Mouse (Mus musculus): ENCODE measurements at regions not wholly inside any gene's neighbourhood (a gene's known extent, or its start where the extent isn't known, plus 50 kb on each side); places are given as distances from the start of the nearest gene placed in this dataset.

DNA sequence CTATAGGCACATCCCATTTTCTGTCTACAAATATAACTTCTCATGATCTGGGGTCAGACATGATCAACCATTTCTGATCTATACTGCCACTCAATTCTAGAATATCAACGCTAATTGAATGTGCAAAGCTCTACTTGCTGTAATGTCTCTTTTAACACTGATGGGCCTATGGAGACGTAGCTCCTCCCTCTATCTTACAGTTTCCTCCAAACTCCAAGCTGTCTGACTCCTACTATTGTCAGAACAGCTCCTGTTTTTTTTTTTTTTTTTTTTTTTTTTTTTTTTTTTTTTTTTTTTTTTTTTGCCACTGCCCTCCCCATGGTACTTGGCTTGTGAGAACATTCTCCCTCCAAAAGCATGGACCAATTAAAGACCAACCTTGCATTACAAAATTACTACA is 165.2 kb downstream of the Pah start:
- Histone ChIP-seq H3K4me1 (replicated peaks) (no peaks in the 10 kb centered on the region), H3K9ac (no peak overlapping the region), H3K4me3 (no peak overlapping the region), H3K27ac (no peak overlapping the region), H3K36me3 (no peaks in the 10 kb centered on the region), H3K9me3 (replicated peaks) (no peaks in the 10 kb centered on the region), H3K4me2 (no peak overlapping the region), H3K27me3 (no peaks in the 10 kb centered on the region)
- ATAC-seq (replicated peaks; ENCODE audit: insufficient number of reproducible peaks, insufficient read depth, low FRiP score, low read depth) = no peak
- 79% methylated on average over 2 of the region's 2 CpGs for WGBS

DNA sequence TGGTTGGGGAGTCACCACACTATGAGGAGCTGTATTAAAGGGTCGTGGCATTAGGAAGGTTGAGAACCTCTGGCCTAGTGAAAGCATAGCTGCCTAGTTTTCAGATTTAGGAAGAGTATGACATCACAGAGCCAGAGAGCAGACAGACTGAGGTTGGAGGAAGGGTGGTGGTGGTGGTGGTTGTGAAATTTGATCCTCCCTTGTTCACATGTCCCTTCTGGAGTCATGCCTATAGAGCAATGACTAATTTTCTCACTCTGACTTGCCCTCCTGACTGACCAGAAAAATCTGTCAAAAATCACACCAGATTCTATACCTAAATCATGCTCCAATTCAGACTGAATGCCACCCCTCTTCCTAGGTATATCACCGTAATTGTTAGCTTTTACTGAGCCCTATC is 166.2 kb downstream of the Pah start:
- Histone ChIP-seq H3K36me3 (no peaks in the 10 kb centered on the region), H3K27me3 (no peaks in the 10 kb centered on the region), H3K27ac (no peak overlapping the region), H3K4me2 (no peak overlapping the region), H3K4me1 (replicated peaks) (no peaks in the 10 kb centered on the region), H3K9me3 (replicated peaks) (no peaks in the 10 kb centered on the region), H3K9ac (no peak overlapping the region), H3K4me3 (no peak overlapping the region)
- 68% methylated on average over 2 of the region's 2 CpGs for WGBS
- no peak for ATAC-seq (replicated peaks; ENCODE audit: insufficient number of reproducible peaks, insufficient read depth, low FRiP score, low read depth)

DNA sequence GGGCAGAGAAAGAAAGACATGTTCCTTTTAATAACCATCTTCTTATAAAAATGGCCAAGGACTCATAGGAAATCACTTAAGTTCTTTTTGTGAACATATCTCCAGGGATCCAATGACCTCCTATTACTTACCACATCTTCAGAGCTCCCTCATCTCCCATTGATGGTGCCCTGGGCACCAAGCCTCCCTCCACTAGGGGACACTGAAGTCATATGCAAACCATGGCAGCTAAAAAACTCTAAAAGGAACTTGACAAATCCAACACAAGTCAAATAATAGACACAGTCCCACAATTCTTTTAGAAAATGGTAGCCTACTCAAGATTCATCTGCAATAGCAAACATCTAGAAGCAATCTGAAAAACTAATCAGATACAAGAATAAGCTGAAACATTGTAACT is 167.2 kb upstream of the Igf1 start:
- no peak for ATAC-seq (replicated peaks; ENCODE audit: insufficient number of reproducible peaks, insufficient read depth, low FRiP score, low read depth)
- no peak overlapping the region for H3K27ac ChIP-seq
- no peaks in the 10 kb centered on the region for H3K36me3 ChIP-seq
- H3K27me3 ChIP-seq = no peaks in the 10 kb centered on the region
- H3K9me3 ChIP-seq (replicated peaks) = no peaks in the 10 kb centered on the region
- no peaks in the 10 kb centered on the region for H3K4me1 ChIP-seq (replicated peaks)
- H3K4me3 ChIP-seq = no peak overlapping the region
- no peak overlapping the region for H3K4me2 ChIP-seq
- H3K9ac ChIP-seq = no peak overlapping the region

DNA sequence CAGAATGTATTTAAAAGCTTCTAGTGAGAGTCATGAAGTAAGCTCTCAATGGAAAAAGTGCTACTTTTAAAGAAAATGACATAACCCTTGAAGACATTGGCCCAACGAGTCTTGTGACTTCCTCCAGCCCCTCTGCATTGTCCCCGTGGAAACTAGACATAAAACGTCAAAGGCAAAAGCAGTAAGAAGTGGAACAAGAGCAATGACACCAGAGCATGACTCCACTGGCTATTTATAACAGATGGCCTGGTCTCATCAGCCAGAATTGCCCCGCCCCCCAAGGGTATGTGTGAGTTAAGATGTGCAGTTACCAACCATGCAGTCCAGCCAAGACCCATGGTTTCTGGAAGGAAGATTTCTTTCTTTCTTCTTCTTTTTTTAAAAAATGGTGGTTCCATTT is 161.6 kb upstream of the Igf1 start:
- WGBS = 44% methylated on average over 4 of the region's 4 CpGs
- Histone ChIP-seq H3K27ac (no peak overlapping the region), H3K9ac (no peak overlapping the region), H3K4me1 (replicated peaks) (no peaks in the 10 kb centered on the region), H3K9me3 (replicated peaks) (no peaks in the 10 kb centered on the region), H3K4me3 (no peak overlapping the region), H3K27me3 (no peaks in the 10 kb centered on the region), H3K4me2 (no peak overlapping the region), H3K36me3 (no peaks in the 10 kb centered on the region)
- ATAC-seq (replicated peaks; ENCODE audit: insufficient number of reproducible peaks, insufficient read depth, low FRiP score, low read depth) = 0 out of 2 replicates have a peak, but pooled peaks have one; percentile 50

DNA sequence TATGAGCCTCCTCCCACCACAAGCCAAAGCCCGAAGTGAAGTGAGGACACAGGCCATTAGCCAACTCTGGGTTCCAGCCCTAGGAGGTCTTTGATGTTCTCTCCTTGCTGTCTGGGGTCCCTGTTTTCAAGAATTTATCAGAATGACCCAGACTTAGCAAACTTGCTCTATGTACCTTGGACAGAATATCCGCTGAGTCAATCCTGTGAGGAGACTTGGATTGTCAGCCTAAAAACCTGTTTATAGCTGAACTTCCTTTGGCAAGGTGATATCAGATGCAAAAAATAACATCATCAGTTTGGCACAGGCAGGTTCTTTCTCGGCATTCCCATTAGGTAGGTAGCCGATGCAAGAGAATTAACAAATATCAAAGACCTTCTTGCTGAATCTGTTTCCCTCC is 146.9 kb upstream of the Igf1 start:
- Histone ChIP-seq H3K4me2 (no peak overlapping the region), H3K9me3 (replicated peaks) (no peaks in the 10 kb centered on the region), H3K9ac (no peak overlapping the region), H3K4me3 (no peak overlapping the region), H3K4me1 (replicated peaks) (peaks cover 18% of the 10 kb centered on the region), H3K27me3 (no peaks in the 10 kb centered on the region), H3K36me3 (no peaks in the 10 kb centered on the region), H3K27ac (peak overlapping the region; percentile 29)
- no peak for ATAC-seq (replicated peaks; ENCODE audit: insufficient number of reproducible peaks, insufficient read depth, low FRiP score, low read depth)
- WGBS = 50% methylated on average over 4 of the region's 4 CpGs

DNA sequence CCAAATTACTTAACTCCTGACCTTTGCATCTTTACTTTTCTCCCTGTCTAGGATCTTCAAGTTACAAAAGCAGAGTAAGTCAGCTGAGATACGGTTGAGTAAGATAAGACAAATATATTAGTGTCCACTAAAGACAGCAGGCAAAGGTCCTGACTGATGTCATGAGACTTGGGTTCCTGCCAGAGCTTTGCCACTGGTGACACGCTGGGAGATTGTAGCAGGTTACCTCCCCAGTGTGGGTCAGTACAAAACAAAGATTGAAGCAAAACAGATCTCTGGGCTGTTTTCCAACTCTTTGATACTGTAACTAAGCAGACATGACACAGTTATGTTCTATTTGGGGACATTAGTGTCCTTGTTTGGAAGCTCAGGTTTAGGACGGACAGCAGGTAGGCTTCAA is 146.3 kb upstream of the Igf1 start:
- Histone ChIP-seq H3K9ac (no peak overlapping the region), H3K4me1 (replicated peaks) (peaks cover 18% of the 10 kb centered on the region), H3K4me2 (no peak overlapping the region), H3K9me3 (replicated peaks) (no peaks in the 10 kb centered on the region), H3K27ac (peak overlapping the region; percentile 29), H3K27me3 (no peaks in the 10 kb centered on the region), H3K36me3 (no peaks in the 10 kb centered on the region), H3K4me3 (no peak overlapping the region)
- ATAC-seq (replicated peaks; ENCODE audit: insufficient number of reproducible peaks, insufficient read depth, low FRiP score, low read depth) = peak; percentile 70
- WGBS = 17% methylated on average over 3 of the region's 3 CpGs

DNA sequence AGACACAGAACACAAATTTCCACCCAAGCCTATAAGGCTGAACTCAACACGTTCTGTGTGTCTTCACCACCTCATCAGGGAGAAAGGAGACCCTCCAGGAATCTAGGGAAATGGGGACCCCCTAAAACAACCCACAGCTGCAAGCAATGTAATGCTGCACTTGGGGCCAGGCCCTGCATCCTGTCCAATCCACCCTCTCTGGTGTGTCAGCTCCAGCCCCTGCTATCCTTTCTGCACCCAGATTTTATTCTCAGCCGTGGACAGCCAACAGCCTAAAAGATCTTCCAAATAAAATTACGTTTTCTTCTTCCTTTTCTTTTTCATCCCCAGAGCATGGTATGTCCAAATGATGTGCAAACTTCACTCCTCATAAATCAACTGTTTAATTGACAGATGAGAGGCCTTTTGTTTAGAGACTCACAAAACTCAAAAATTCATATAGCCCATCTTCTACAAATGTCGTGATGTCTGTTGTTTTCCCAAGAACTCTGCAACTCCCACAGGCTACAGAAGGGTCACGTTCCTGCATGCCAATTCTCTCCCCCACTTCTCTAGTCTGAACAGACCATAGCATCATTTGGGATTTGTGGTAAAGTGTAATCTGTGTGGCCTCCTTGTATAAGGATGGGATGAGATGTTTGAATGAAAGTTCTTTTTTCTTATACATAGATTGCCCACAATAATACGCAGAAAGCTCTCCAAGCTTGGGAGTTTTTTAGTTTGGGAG is 142.0 kb upstream of the Igf1 start:
- ATAC-seq (replicated peaks; ENCODE audit: insufficient number of reproducible peaks, insufficient read depth, low FRiP score, low read depth) = no peak
- H3K4me2 ChIP-seq = no peak overlapping the region

DNA sequence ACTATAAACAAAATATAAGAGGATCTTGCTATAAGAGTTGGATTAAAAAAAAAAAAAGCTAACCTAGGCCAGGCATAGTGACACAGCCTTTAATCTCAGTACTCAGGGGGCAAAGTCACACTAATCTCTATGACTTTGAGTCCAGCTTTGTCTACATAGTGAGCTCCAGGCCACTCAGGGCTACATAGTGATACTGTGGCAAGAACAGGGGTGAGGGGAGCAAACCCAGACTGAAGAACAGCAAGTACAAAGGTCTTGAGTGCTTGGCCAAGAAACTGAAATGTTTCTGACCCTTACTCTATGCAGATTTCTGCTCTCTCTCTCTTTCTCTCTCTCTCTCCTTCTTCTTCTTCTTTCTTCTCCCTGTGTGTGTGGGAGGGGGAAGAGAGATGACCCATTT is 140.9 kb upstream of the Igf1 start:
- Histone ChIP-seq H3K4me1 (replicated peaks) (peaks cover 4% of the 10 kb centered on the region), H3K4me2 (no peak overlapping the region), H3K36me3 (no peaks in the 10 kb centered on the region), H3K4me3 (no peak overlapping the region), H3K9me3 (replicated peaks) (no peaks in the 10 kb centered on the region), H3K9ac (no peak overlapping the region), H3K27ac (no peak overlapping the region), H3K27me3 (no peaks in the 10 kb centered on the region)
- ATAC-seq (replicated peaks; ENCODE audit: insufficient number of reproducible peaks, insufficient read depth, low FRiP score, low read depth) = no peak

More for the DNA sequence above, 142.0 kb upstream of the Igf1 start:
- Histone ChIP-seq H3K36me3 (no peaks in the 10 kb centered on the region), H3K27me3 (no peaks in the 10 kb centered on the region), H3K4me3 (no peak overlapping the region), H3K9me3 (replicated peaks) (no peaks in the 10 kb centered on the region), H3K4me1 (replicated peaks) (peaks cover 15% of the 10 kb centered on the region), H3K9ac (no peak overlapping the region), H3K27ac (no peak overlapping the region)
- 64% methylated on average over 6 of the region's 6 CpGs for WGBS

DNA sequence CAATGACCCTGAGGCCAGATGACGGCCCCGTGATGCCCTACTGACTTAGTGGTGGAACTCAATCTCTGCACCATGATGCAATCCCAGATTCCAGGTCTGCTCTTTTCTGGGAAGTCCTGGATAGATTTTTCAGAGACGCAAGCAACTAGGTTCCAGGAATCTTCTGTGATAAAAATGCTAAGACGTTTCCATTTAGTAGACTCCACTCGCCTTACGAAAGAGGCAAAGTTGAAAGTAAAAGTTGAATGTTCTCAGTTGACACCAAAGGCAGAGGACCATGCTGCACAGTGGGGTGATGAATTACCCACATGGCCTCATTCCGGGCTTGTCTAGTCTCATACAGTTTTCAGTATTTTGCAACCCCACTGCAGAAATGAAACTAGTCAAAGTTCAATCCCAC is 139.6 kb upstream of the Igf1 start:
- no peak overlapping the region for H3K27ac ChIP-seq
- H3K9ac ChIP-seq = no peak overlapping the region
- no peaks in the 10 kb centered on the region for H3K36me3 ChIP-seq
- no peaks in the 10 kb centered on the region for H3K4me1 ChIP-seq (replicated peaks)
- no peak overlapping the region for H3K4me2 ChIP-seq
- 84% methylated on average over 7 of the region's 7 CpGs for WGBS
- H3K4me3 ChIP-seq = no peak overlapping the region
- no peak for ATAC-seq (replicated peaks; ENCODE audit: insufficient number of reproducible peaks, insufficient read depth, low FRiP score, low read depth)
- H3K9me3 ChIP-seq (replicated peaks) = no peaks in the 10 kb centered on the region
- no peaks in the 10 kb centered on the region for H3K27me3 ChIP-seq

DNA sequence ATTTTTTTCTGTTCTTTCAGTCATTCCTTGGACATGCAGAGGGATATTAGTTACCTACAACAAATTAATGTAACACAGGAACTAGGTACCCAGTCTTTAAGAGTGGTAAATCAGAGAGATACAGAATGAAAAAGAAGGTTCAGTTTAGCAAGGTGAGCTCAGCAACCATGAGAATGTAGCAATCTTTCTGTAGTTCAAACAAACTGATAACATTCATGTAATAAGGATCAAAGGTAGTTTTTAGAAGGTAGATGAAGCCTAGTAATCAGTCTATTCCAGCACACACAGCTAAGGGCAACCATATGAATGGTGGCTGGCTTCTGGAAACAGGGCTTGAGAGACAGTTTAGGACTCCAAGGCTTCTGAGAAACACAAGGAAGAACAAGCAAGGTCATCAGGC is 138.1 kb upstream of the Igf1 start:
- Histone ChIP-seq H3K27me3 (no peaks in the 10 kb centered on the region), H3K4me1 (replicated peaks) (no peaks in the 10 kb centered on the region), H3K9ac (no peak overlapping the region), H3K27ac (no peak overlapping the region), H3K4me3 (no peak overlapping the region), H3K4me2 (no peak overlapping the region), H3K9me3 (replicated peaks) (no peaks in the 10 kb centered on the region), H3K36me3 (no peaks in the 10 kb centered on the region)
- no peak for ATAC-seq (replicated peaks; ENCODE audit: insufficient number of reproducible peaks, insufficient read depth, low FRiP score, low read depth)

DNA sequence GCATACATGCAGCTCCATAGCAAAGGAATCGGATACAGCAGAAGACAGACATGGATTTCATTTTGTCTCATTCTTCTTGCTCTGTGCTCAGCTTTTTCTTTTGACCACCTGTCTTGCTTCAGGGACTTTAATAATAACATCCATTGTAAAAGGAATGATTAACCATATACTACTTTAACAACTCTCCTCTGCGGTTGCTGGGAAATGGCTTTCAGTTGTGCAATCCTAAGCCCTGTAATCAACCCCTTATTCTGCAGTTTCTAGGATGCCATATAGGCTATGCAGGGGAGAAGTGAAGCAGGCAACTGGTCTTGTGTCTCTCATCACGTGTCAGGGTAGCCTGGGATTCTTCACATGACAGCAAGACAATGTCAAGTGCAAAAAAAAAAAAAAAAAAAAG is 135.8 kb upstream of the Igf1 start:
- H3K27me3 ChIP-seq = no peaks in the 10 kb centered on the region
- no peak overlapping the region for H3K9ac ChIP-seq
- H3K36me3 ChIP-seq = no peaks in the 10 kb centered on the region
- no peaks in the 10 kb centered on the region for H3K9me3 ChIP-seq (replicated peaks)
- 54% methylated on average over 3 of the region's 3 CpGs for WGBS
- no peak overlapping the region for H3K27ac ChIP-seq
- H3K4me2 ChIP-seq = no peak overlapping the region
- H3K4me1 ChIP-seq (replicated peaks) = no peaks in the 10 kb centered on the region
- H3K4me3 ChIP-seq = no peak overlapping the region
- no peak for ATAC-seq (replicated peaks; ENCODE audit: insufficient number of reproducible peaks, insufficient read depth, low FRiP score, low read depth)

DNA sequence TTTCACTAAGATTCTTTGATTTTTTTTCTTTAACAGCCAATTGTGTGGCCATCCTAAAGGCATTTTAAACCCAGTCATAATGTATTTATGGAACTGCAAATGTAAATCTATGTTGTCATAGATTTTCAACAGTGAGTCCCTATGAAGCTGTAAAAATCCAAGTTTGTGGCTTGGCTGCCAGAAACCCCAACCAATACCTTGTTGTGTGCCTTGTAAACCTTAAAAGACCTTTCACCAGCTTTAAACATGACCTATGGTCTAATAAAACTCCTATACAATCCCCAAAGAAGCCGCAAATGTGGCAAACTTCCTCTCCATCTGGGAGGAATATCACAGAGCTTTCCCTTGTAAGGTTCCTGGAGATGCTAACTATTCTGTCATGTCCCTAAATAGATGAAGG is 125.4 kb upstream of the Igf1 start:
- H3K4me1 ChIP-seq (replicated peaks) = no peaks in the 10 kb centered on the region
- no peaks in the 10 kb centered on the region for H3K27me3 ChIP-seq
- 76% methylated on average over 1 of the region's 1 CpGs for WGBS
- H3K9ac ChIP-seq = no peak overlapping the region
- no peak overlapping the region for H3K4me3 ChIP-seq
- H3K36me3 ChIP-seq = no peaks in the 10 kb centered on the region
- no peak overlapping the region for H3K27ac ChIP-seq
- ATAC-seq (replicated peaks; ENCODE audit: insufficient number of reproducible peaks, insufficient read depth, low FRiP score, low read depth) = no peak
- H3K9me3 ChIP-seq (replicated peaks) = no peaks in the 10 kb centered on the region
- H3K4me2 ChIP-seq = no peak overlapping the region
